Mouse (Mus musculus) neutrophil, adult 5-6 weeks (primary cell): ENCODE measurements around the gene Gm28048. TPM values are rescaled to one million over a fixed set of nuclear protein-coding genes. Genes with fewer than 3 reads are reported as not detected.
A peak's percentile ranks its signal among the peaks of the same experiment; 100 is the strongest.

Experiments
- ATAC-seq: fragments of 151-379, 151-347 bp; 2 replicates; pipeline ENCODE4 v1.8.0; 2017; ENCODE audit warnings: mild to moderate bottlenecking, moderate TSS enrichment; ENCODE audit not compliant: insufficient number of reproducible peaks, poor library complexity, low FRiP score, severe bottlenecking; ENCODE audit errors: extremely low read depth
- total RNA-seq: library from RNA; stranded (forward); fragments of 200-1000 nt; gene quantifications from 2 replicates; pipeline ENCODE4 v1.2.3, GENCODE M21; 2017

The Gm28048 gene
- total RNA-seq, 1 experiment from 2014 or later = 43.8 TPM

DNA sequence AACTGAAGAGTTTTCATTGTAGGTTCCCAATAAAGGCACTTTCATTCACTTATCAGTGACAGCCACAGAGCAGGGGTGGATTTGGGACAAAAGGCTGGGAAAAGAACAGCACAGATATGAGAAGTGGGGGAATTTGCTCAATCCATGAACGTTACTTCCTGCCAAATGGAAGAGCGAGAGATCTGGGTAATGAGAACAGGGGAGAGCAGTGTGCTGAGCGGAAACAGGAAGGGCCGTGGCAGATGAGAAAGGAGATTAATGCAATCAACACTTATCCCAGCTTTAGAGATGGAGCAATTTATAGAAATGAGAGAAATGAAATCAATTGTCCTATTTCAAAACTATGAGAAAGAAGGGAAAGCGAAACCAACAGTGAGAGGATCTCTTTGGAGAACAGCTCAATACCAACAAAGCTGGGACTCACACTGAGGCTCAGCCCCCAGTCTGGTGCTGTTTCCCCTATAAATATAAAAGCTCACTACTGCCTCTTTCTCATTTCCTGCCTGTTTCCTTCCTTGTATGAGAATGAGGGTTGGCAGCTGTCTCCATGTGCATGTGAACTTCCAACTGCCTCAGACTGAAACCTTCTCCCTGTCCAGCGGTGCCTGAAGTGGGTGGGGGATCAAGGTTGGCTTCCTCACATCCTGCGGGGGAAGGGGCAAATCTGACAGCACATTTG, 110.1 kb downstream of the Gm28048 start:
- peak; percentile 40; the same call in 1 of the 2 replicates for ATAC-seq

DNA sequence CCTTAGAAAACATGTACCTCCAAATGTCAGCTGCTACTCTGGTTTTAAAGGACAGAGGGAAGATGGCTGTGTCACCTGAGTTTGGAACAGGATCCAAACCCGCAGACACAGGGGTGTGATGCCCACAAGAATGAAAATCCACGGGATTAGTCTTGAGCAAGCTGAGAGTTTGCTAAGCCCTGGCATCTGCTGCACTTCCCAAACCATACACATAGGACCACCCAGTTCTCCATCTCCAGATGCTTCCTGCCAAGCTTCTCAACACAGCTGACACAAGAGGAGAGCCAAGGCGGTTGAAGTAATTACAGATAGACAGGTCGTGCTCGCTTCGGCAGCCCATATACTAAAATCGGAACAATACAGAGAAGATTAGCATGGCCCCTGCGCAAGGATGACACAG, 113.3 kb downstream of the Gm28048 start:
- ATAC-seq = no peak

GRCm38 (mm10) chr11:22867691-22868090, 114.2 kb downstream of the Gm28048 start:
- no peak for ATAC-seq

DNA sequence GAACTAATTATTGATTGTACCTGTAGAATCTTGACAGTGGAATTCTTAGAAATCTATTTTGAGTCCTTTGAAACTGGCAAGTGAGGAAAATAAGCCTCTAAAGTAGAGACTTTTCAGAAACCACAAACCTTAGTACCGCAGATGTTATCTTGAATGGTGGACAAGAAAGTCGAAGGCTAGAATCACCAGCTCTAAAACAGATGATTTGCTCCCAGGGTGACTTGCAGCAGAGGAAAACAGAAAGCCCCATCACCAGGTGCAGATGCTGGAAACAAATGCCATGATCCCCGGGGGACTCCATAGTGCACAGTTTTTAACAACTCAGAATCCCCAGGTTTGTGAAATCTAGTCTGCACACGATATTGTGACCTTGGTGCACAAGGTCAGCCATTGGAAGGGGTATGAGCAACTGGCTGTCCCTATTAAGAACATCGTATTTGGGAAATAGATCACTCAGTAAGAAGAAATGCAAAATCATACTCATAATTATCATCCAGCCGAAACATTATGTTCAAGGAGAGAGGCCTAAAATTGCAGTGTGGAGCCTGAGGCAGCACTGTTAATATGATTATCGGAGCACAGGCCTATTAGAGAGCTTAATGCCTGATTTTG, 116.1 kb downstream of the Gm28048 start:
- ATAC-seq = no peak

GRCm38 (mm10) chr11:22864305-22865060, 117.4 kb downstream of the Gm28048 start:
- ATAC-seq = no peak

GRCm38 (mm10) chr11:22863581-22863980, 118.3 kb downstream of the Gm28048 start:
- no peak for ATAC-seq

- no peak for ATAC-seq
Measured at GRCm38 (mm10) chr11:22861315-22861714, 120.6 kb downstream of the Gm28048 start.

DNA sequence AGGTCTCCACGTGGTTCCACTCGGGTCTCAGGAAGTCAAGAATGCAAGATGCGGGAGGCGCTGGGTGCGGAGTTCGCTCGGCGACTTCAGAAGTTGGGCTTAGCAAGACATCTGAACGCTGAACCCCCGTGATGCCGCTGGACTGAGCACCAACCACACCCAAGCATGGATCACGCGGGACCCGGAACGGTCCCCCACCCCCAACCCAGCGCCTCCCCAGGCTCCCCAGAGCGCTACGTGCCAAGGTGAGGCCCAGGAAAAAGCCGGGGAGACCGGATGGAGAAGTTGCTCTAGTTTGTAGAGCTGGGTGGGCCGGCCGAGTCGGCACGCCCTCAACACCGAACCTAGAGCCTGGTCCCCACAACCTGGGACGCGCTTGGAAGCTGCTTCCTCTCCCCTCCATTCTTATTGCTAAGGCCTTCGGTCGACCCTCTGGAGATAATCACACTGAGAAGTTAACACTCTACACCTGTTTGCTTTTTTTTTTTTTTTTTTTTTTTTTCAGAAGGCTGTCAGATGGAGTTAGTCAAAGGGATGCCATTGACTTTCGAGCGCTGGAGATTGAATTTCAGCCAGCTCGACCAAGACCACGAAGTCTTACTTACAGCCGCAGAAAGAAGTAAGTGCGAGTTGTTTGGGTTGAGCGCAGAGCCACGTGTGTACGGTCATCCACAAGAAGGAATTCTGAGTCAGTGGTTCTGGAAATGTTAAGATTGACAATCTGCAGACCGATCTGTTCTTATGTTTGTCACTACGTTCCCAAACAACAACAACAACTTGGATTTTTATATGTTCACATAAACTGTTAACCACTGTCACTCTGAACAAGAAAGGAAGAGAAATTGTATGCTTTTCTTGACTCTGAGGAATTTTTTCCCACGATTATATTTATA, 121.3 kb downstream of the Gm28048 start, which contains the start of gene B3gnt2:
TSS of gene B3gnt2 (minus strand) at position 627 of the 893 bp plus-strand sequence.
- ATAC-seq = peak; percentile 8; the same call in 1 of the 2 replicates

- ATAC-seq = peak; percentile 51
Measured at GRCm38 (mm10) chr11:22859633-22860334, 122.1 kb downstream of the Gm28048 start.

DNA sequence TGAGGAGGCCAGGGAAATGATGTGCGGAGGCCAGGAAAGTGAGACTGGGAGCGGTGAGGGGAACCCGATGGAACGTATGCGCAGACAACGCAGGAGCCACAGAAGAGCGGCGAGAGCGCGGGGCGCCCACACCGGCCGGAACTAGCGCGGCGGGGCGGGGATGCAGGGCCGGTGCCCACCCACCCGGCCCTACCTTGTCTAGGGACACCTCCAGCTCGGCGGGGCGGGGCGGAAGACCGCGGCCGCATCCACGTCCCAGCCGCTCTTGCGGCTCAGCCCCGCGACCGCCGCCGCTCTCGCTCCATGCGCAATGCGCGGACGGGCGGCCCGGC, 122.6 kb downstream of the Gm28048 start:
- peak; percentile 11 for ATAC-seq

GRCm38 (mm10) chr11:22858441-22859300, 123.2 kb downstream of the Gm28048 start:
- ATAC-seq = 0 out of 2 replicates have a peak, but pooled peaks have one; percentile 10

DNA sequence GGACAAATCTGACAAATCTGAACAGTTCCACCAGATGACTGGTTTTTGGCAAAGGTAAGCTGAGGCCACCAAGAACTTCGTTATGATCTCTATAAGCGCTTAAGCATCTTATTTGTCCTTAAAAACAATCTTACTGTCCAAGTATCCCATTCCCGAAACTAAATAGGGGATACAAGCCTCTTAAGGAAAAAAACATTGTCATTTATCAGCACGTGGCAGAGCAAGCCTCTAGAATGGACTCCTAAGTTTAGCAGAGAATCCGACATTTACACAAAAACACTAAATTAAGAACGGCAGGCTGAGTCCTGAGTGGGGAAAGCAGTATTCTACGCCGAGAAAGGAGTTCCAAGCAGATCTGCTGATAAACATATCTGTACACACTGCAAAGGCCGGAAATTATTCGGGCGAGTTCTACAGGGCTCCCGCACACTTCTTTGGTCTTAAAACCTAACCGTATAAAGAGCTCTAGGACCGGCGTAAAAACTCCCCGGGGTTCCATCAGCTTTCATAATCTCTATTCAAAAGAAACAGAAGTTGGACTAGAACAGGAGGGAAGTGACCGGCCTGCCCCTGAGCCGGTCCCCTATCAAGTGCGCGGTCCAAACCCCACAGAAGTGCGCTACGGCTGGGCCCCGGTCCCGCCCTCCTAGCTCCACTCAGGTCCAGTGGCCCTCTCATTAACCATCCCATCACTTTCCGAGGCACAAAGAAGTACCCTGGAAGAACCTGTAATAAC, 124.0 kb downstream of the Gm28048 start:
- peak; percentile 24; the same call in 1 of the 2 replicates for ATAC-seq

- no peak for ATAC-seq
Measured at GRCm38 (mm10) chr11:22857106-22857704, 124.7 kb downstream of the Gm28048 start.

DNA sequence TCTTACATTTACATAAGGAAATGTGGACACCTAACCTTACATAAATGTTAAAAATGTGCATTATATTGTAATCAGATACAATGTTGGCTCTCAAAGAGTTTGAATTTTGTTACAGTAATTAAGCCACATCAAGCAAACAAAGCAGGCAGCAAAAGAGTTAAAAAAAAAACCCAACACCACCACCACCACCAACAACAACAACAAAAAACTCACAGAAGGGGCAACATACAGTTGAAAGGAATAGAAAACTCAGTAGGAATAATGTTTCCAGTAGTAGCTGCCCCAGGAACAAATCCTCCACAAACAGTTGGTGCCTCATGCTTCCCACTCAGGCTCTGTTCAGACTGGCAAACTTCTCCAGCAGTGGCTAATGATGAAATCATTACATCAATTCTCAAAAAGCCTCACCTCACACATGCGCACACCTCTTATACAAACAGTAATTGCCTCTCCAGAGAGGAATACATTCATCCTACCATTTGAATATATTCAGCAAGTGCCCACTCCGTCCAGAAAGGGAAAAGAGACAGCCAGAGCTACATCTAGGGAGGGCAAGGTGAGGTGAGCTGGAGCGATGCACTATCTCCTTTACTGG, 125.4 kb downstream of the Gm28048 start:
- ATAC-seq = no peak

GRCm38 (mm10) chr11:22854571-22854970, 127.3 kb downstream of the Gm28048 start:
- no peak for ATAC-seq

- no peak for ATAC-seq
Measured at GRCm38 (mm10) chr11:22853477-22854157, 128.3 kb downstream of the Gm28048 start.
